22 mouse cellular contexts compared by ENCODE assay signal in genomic region chr12:56906476-56906875, GRCm38 (mm10).
"Had no signal": no experiment of that assay in that cellular context is flagged by ENCODE, and none has a peak within 500 bp of the region (broad histone marks: within the 10 kb centered on the region; RNA-seq: fewer than 3 reads in every experiment).

No protein-coding gene starts in this region.

- DNase-seq: layer of hippocampus, adult 9-11 months; liver; liver, postnatal 0 days; retina, postnatal 1 day; right cerebral cortex, postnatal 25 days; spleen, adult 18-20 months; thymus, adult 2 months; thymus, postnatal 14 days had no signal

- H3K4me3 ChIP-seq: layer of hippocampus, adult 2 months; limb, embryonic 10.5 days; limb, embryonic 13.5 days; midbrain, embryonic 12.5 days; midbrain, embryonic 15.5 days; myocyte; neural tube, embryonic 13.5 days had no signal

- H3K4me2 ChIP-seq: lung, embryonic 14.5 days; midbrain, embryonic 12.5 days; midbrain, embryonic 15.5 days; neural tube, embryonic 13.5 days had no signal

- H3K36me3 ChIP-seq: limb, embryonic 10.5 days; limb, embryonic 13.5 days; midbrain, embryonic 12.5 days; midbrain, embryonic 15.5 days; neural tube, embryonic 13.5 days had no signal

- H3K27ac ChIP-seq: hindbrain, postnatal 0 days; layer of hippocampus, adult 2 months; limb, embryonic 10.5 days; limb, embryonic 13.5 days; liver, embryonic 14.5 days; macrophage; midbrain, embryonic 12.5 days; midbrain, embryonic 15.5 days; neural tube, embryonic 13.5 days had no signal

- H3K27me3 ChIP-seq: midbrain, embryonic 15.5 days; neural tube, embryonic 13.5 days had no signal

- H3K9me3 ChIP-seq: limb, embryonic 10.5 days; limb, embryonic 13.5 days; midbrain, embryonic 12.5 days; midbrain, embryonic 15.5 days; neural tube, embryonic 13.5 days had no signal

- ATAC-seq: hindbrain, postnatal 0 days; inflammation-experienced regulatory T-cells, adult 6 months; intestine, embryonic 16.5 days; liver, postnatal 0 days; lung, postnatal 0 days; midbrain, embryonic 15.5 days had no signal

- H3K9ac ChIP-seq: limb, embryonic 13.5 days; liver, embryonic 14.5 days; liver, postnatal 0 days; lung, embryonic 14.5 days; midbrain, embryonic 12.5 days; midbrain, embryonic 15.5 days; neural tube, embryonic 13.5 days had no signal

- H3K4me1 ChIP-seq: midbrain, embryonic 12.5 days; midbrain, embryonic 15.5 days had no signal
